Mouse (Mus musculus) G1E (cell line): ENCODE measurements around the gene Pithd1.

Source experiments
- CTCF ChIP-seq: IDR thresholded peaks from 2 replicates; pipeline ENCODE4 v1.5.1; 2012; ENCODE audit warnings: low read depth, low read length, inconsistent platforms, mixed read lengths
- GATA2 ChIP-seq: IDR thresholded peaks from 2 replicates; pipeline ENCODE4 v1.6.1; 2012; ENCODE audit warnings: low read depth, low read length, inconsistent platforms, borderline replicate concordance
- TAL1 ChIP-seq: conservative IDR thresholded peaks from 2 replicates; pipeline ENCODE4 v1.6.1; 2012; ENCODE audit warnings: low read depth, low read length, inconsistent platforms, mixed read lengths

- TF ChIP-seq GATA2 (no peak), CTCF (no peak), TAL1 (no peak)
Observed at GRCm38 (mm10) chr4:136025350-136025749, 38.3 kb upstream of the Pithd1 start.
